Mouse (Mus musculus): ENCODE measurements around the gene Klhdc8a.
"Not testable (repeated sequence)": the region's sequence is repeated elsewhere in the genome, so short reads cannot be mapped to it uniquely, and the experiment has no call there.

The Klhdc8a gene

DNA sequence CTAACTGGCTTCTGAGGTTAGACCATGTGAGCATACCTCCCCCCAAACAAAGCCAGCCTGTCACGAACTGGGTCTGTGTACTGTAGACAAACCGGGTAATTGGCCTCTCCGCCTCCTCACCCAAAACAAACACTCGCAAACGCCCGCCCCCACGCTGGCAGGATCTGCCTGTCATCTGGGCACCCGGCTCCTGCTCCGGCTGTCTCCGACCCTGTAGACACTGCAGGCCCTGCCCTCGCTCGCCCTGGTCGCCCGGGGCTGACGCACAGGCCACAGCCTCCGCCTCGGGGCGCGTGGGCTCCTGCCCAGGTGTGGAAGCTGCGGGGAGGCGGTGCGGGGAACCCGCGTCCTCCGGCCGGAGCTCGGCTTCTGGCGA lies at the start of gene Klhdc8a:
TSS of gene Klhdc8a (plus strand) at position 202 of the 376 bp plus-strand sequence.
- peak; percentile 73 for DNase-seq

DNA sequence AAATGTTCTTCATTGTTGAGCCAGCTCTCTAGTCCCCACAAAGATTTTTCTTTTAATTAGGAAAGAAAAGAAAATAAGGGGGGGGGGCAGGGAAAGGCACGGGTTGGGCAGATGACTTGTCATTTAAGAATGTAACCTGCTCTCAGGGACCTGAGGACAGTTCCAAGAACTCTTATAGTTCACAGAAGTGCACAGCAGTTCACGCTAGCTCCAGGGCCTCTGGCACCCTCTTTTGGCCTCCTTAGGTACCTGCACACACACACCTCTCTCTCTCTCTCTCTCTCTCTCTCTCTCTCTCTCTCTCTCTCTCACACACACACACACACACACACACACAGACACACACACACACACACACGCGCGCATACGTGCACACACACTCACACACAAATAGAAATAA lies 44.0 kb upstream of the Klhdc8a start:
- no peak for DNase-seq

GRCm38 (mm10) chr1:132260331-132260730 lies 38.1 kb upstream of the Klhdc8a start:
- DNase-seq, result no peak

GRCm38 (mm10) chr1:132261058-132261457 lies 37.4 kb upstream of the Klhdc8a start:
- no peak for DNase-seq

DNA sequence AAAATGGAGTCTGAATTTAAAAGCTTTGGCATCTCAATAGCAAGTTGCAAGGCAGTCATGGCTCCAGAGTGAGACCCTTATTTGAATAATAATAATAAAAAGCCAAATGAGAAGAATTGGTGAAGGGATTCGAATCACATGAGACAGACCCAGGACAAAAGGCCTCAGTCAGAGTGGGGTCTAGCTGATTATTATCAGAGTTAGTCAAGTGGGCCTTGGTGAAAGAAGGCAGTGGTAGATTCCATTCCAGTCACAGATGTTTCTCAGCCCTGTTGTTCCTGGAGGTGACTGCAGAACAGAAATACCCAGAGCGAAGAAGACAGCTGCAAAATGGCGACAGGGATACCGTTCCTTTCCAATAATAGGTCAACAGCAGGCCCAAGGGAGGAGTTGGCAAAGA lies 34.8 kb upstream of the Klhdc8a start:
- no peak for DNase-seq

DNA sequence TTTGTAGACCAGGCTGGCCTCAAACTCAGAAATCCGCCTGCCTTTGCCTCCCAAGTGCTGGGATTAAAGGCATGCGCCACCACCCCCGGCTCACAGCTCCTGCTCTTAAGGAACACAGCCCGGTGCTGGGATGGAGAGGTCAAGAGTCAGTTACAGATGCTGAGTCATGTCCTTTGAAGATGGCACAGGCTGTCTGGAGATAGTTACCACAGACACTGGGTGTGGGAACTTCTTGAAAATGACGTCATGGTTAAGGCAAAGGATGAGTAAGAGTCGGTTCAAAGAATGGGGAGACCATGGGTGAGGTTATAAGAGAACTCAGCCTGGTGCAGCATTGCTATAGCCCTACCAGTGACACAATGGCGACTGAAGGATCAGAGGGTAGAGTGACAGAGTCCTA lies 33.8 kb upstream of the Klhdc8a start:
- no peak for DNase-seq

GRCm38 (mm10) chr1:132265211-132265859 lies 33.1 kb upstream of the Klhdc8a start:
- DNase-seq, result no peak

- DNase-seq, result no peak
Measured at GRCm38 (mm10) chr1:132265936-132266335, 32.5 kb upstream of the Klhdc8a start.

DNA sequence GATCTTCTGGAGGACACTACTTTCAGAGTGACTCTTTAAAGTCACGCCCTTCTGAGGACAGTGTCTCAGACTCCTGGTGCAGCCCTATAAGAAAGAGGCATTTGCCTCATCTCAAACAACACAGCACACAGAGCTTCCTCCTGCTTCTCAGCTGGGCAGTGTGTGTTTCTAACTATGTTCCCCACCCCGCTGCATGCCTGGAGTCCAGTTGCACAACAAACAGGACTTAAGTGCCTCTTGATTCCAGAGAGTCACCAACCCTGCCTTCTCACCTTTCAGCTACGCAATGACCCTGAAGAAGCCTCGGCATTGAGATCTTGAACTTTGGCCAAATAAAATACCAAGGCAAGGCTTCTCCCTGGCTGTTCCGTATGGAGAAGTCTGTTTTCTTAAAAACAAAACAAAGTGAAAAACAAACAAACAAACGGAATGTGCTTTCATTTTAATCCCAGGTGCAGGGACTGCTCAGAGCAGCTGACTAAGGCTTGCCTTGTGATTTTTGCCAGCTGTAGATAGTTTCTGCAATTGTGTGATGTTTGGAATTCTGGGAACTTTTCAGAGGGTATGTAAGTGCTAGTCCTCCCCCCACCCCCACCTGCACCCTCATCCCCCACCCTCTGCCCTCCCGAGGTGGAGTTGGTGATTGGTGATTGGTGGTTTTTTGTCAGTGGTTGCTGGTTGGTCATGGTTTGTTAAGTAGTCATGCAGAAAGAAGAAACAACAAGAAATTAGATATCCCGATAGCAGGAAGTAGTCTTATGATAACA lies 31.5 kb upstream of the Klhdc8a start:
- DNase-seq, result no peak

GRCm38 (mm10) chr1:132267959-132268358 lies 30.5 kb upstream of the Klhdc8a start:
- DNase-seq, result no peak

GRCm38 (mm10) chr1:132268418-132269060 lies 29.9 kb upstream of the Klhdc8a start:
- DNase-seq, result no peak

DNA sequence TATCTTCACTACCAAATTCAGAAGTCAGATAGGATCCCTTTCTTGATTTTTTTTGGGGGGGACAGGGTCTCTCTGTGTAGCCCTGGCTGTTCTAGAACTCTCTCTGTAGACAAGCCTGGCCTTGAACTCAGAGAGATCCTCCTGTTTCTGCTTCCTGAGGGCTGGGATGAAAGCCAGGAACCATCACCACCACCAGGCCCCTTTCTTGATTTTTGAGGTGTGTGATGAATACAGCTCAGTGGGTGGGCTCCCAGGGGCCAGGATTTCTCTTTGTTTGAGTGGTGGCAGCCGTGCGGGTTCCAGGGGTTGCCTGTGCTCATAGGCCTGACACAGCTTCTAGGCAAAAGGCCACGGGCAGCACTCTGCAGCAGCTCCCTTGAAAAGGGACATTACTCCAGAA lies 27.2 kb upstream of the Klhdc8a start:
- DNase-seq, result no peak

GRCm38 (mm10) chr1:132276694-132277093 lies 21.7 kb upstream of the Klhdc8a start:
- DNase-seq, result no peak

- DNase-seq, result no peak
Measured at GRCm38 (mm10) chr1:132277124-132277523, 21.3 kb upstream of the Klhdc8a start.

- not testable (repeated sequence) for DNase-seq
Measured at GRCm38 (mm10) chr1:132280636-132281035, 17.8 kb upstream of the Klhdc8a start.

- DNase-seq, result no peak
Measured at GRCm38 (mm10) chr1:132281523-132282176, 16.8 kb upstream of the Klhdc8a start.

- DNase-seq, result no peak
Measured at GRCm38 (mm10) chr1:132282177-132282536, 16.3 kb upstream of the Klhdc8a start.

DNA sequence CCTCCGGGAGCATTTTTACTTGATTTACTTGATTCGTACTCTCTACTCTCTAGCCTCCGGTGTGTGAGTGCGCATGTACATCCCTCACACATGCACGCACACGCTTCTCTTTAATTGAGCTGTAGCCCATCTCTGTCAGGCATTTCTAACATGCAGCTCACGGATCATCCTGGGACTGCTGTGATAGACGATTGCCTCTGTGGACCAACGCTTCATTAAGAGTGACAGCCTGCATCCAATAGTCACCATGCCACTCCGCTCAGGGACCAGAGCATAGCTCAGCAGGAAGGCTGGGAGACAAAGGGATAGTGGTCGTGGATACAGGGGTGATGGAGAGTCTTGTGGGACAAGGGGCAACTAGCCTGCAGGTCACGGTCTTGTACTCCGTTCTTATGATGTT lies 15.4 kb upstream of the Klhdc8a start:
- no peak for DNase-seq

- DNase-seq, result no peak
Measured at GRCm38 (mm10) chr1:132286735-132287134, 11.7 kb upstream of the Klhdc8a start.

- DNase-seq, result no peak
Measured at GRCm38 (mm10) chr1:132287445-132287844, 11.0 kb upstream of the Klhdc8a start.

- DNase-seq, result peak; percentile 12
Measured at GRCm38 (mm10) chr1:132287991-132288451, 10.4 kb upstream of the Klhdc8a start.

DNA sequence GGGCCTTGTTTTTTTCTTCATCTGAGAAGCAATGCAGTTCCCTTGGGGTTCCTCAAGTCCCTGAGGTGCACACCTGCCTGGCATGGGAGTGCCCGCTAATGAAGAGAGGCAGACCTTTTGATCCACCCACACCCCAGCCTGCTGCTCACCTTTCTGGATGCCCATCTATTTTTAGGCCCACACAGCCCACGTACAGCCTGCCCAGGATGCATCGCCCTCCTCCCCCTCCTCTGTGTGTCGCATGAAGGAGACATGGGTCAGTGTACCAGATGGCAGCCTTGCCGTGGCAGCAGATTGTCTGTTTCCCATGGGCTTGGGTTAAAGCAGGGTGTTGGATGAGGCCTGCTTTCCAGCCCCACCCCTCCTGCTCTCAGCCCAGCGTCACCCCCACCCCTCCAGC lies 8.5 kb upstream of the Klhdc8a start:
- DNase-seq, result peak; percentile 53

DNA sequence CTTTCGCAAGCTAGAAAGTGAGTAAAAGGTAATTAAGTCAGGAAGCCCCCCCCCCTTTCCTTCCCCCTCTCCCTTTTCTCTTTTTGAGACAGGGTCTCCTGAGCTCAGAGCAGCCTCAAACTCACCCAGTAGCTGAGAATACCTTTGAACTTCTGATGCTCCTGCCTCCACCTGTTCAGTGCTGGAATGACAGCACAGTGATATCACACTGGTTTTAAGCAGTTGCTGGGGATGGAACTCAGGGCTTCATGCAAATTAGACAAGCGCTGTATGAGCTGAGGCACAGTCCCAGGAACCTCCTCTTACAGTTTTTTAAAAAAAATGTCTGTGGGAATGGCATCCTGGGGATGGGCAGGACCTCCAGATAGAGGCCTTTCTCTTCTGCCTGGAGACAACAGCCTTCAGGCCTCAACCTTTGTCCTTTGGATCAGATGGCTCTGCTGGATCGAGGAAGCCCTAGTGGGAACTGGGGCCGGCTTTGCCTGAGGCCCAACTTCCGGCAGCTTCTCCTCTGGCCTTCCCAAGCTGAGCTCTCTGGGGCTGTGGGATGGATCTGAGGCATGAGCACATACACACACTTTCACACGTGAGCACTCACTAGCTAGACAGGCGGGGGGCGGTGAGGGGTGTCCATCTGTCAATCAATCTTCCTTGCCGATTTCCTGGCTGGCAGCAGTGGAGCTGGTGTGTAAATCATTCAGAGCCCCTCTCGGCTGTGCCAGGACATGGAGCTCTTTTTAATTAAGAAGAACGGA lies 7.3 kb upstream of the Klhdc8a start:
- no peak for DNase-seq
